Mouse (Mus musculus) urinary bladder, postnatal 25 days (tissue): ENCODE measurements around the gene Ice1.

Experiments
- DNase-seq: peaks from one replicate; pipeline ENCODE4 v3.0.0; 2022; ENCODE audit warnings: low spot score

Ice1 gene

DNA sequence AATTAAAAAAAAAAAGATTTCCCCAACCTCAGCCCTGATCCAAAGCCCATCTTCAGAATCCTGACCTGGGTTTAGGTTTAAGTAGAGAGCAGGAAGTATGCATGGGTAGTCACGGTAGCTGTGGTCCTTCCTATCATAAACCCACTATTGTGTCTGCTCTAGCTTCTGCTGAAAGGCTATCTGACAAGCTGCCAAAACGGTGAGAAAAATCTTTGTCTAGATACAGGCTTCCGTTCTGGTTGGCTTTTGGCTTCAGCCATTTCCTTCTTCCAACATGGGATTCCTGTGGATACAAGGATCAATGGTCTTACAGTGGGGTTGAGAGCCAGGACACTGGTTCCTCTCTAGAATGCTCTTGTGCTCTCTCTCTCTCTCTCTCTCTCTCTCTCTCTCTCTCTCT is 2.2 kb upstream of the Ice1 start:
- DNase-seq, result no peak

DNA sequence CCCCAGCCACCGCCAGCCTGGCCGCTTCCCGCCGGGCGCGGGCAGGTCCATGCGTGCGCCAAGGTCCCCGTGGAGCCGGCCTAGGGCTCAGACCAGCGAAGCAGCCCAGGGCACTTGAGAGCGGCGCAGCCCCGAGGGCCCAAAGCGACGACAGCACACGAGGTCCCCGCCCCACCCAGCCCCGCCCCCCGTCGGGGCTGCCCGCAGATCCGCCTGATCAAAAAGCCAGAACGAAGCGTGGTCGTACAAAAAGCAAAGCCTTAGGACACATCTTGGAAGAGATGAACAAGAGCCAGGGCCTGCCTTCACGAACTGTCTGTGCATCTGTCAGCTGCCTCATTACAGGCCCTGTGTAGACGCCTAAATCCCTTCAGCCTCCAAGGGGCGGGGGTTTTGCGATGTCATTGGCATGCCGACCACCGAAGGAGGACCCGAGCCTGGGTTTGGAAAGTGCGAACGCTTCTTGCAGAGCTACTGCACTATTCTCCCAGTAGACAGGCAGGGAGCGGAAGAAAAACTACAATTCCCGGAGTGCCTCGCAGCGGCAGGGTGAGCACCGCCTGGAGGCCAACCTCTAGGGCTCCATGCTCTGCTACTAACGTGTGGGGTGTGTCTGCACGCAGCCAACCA is 343 bp upstream of the Ice1 start:
- peak; percentile 86 for DNase-seq

DNA sequence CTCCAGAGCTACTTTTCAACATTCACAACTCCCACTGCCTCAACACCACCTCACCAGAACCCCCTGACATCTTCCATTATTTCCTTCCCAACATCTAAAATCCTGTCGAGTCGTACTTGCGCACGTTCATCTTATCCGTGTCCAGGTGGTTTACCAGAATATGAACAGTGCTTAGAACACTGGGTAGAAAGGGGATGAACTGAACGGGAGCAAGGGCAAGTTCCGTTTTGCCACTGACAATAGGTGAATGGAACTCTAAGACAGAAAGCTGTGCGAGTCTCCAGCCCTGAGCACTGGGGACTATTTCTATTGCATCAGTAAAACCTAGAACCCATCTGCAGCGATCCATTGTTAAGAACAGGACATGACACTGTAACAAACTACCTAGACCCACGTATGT is 728 bp downstream of the Ice1 start:
- no peak for DNase-seq

- DNase-seq, result no peak
Observed at GRCm38 (mm10) chr13:70635591-70635990, 1.8 kb downstream of the Ice1 start.

DNA sequence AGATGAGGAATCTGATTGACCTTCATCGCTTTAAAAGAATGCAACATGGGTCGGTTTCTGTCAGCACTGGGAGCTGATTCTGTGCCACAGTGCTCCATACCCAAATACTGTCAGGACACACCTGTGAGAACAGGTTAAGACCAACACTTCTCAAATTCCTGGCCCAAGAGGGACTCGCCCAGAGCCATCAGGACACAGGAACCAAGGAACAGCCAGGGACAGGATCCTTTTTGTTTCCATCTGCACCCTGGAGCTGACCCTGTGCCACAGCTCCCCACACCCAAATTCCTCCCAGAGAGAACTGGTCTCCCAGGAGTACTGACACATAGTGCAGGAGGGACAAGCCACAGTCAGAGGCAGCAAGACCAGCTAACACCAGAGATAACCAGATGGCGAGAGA is 11.0 kb downstream of the Ice1 start:
- no peak for DNase-seq

- DNase-seq, result no peak
Observed at GRCm38 (mm10) chr13:70625665-70626064, 11.8 kb downstream of the Ice1 start.

GRCm38 (mm10) chr13:70624445-70624844 is 13.0 kb downstream of the Ice1 start:
- DNase-seq, result no peak

GRCm38 (mm10) chr13:70622461-70623057 is 14.9 kb downstream of the Ice1 start:
- no peak for DNase-seq

DNA sequence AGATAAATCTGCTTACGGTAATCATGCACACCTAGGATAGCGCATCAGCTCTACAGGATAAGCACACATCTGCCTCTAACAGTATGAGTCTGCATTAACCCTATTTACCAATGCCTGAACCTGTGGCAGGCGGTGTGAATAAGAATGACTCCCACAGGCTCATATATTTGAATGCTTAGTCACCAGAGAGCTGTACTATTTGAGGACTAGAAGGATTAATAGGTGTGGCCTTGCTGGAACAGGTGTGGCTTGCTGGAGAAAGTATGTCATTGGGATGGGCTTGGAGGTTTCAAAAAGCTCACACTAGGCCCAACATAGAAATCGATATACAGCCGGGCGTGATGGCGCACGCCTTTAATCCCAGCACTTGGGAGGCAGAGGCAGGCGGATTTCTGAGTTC is 15.9 kb downstream of the Ice1 start:
- DNase-seq, result no peak

DNA sequence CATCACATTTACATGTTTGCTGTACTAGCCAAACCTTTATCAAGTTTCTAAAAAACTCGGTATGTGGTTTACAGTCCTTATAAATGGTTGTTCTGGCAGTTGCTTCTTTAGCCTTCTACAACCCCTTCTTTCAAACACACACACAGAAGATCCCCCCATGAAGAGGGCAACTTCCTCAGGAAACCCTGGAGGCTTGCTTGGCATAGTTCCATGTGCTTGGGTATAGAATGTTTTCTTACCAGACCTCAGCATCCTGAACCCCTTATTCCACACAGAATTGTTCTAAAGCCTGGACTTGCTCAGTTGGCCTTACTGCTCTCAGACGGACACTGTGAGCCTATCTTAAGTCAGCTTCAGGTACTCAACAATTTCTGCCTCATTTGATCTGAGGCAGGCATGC is 24.6 kb downstream of the Ice1 start:
- DNase-seq, result no peak

DNA sequence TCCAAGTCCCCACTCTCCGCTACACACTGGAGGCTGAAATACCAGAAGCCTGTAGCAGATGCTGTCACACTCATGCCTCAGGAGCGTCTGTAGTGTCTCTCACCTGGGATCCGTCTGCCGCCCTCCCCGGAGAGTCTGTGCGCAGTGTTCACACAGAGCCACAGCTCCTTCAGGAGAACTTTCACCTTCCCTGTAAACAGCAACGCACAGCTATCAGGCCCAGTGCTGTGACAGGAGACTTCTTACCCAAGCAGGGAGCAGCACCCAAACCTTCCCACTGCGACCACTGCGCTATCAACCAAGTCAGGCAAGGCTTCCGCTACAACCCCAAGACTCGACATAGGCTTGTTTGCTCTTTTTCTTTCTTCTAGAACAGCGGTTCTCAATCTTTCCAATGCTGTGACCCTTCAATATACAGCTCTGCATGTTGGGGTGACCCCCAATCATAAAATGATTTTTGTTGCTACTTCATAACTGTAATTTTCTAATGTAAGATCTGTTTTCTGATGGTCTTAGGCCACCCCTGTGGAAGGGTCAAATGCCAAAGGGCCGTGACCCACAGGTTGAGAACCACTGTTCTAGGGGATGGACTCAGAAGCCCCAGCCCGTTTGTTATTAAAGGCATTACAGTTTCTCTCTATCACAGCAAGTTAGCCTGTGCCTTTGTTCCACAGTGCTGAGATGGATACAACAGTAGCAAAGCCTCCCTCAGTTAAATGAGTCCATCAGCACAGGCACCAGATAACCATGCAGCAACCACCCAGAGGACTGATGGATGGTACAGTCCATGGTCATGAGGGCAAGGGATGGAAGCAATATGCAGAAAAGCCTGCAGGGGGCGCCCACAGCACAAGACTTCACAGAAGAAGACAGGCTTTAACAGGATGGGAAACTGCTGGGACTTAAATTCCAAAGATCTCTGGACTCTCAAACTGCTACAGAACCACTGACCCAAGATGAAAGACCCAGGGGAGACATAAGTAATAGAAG is 26.7 kb downstream of the Ice1 start:
- peak; percentile 54 for DNase-seq

- DNase-seq, result no peak
Observed at GRCm38 (mm10) chr13:70609632-70610031, 27.8 kb downstream of the Ice1 start.

GRCm38 (mm10) chr13:70605366-70605765 is 32.1 kb downstream of the Ice1 start:
- no peak for DNase-seq

- no peak for DNase-seq
Observed at GRCm38 (mm10) chr13:70604723-70605122, 32.7 kb downstream of the Ice1 start.

DNA sequence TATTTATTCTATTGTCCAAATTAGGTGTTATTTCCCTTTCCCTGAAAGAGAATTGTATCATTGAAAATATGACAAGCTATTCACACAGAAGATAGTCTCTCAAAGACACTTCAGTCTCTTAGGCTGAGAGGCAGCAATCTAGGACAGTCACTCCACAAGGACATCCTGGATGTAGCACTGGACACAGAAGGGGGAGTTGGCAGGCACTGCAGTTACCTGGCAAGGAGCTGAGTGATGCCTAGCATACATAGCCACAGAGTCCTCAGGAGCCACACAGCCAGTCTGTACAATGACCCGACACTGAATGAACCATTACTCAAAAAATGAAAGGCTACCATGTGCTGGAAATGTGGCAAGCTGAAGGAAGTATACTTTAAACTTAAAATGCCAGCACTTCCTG is 35.9 kb downstream of the Ice1 start:
- DNase-seq, result no peak

DNA sequence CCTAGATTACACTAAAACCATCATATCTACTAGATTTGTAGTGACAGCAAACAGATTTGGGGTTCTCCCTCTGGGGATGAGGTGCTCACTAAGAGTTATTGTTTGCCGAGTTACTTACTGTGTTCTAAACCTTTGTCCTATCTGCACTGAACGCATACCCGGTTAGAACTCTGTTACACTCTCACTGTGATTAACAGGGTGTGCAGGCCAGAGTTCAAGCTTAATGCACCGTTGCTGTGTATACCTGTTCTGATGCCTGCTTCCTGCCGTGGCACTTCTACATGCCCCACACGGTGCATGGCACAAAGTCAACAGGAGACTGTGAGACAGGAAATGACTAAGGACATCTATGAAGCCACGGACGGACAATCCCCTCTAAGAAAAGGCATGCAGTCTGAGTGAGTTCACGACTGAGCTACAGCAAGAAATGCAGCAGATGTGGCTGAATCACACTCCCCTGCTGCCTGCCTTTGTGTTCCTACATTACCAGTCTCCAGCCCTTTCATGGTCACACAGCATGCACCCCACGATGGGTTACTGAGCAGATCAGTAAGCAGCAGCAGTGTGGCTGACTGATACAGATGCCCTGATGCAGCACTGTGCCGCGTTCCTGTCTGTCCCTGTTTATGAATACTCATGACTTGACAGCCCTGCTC is 37.3 kb downstream of the Ice1 start:
- no peak for DNase-seq

GRCm38 (mm10) chr13:70598941-70599340 is 38.5 kb downstream of the Ice1 start:
- DNase-seq, result no peak

DNA sequence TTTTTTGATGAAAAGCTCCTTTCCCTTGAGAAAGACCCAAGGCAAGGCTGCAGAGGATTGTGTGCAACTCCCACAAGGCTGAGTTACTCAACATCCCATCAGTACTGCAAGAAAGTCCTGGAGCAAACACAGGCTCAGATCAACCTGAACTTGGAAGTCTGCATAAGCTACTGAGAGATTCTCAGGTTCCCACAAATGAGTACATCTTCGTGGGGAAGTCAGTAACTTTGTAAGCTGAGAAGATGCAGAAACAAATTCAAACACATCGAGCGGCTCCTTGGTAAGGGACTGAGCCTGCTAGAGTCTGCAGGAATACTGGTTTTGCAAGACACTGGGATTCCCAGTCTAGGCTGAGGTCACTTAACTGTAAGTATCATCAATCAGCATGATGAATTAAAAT is 40.5 kb downstream of the Ice1 start:
- no peak for DNase-seq

DNA sequence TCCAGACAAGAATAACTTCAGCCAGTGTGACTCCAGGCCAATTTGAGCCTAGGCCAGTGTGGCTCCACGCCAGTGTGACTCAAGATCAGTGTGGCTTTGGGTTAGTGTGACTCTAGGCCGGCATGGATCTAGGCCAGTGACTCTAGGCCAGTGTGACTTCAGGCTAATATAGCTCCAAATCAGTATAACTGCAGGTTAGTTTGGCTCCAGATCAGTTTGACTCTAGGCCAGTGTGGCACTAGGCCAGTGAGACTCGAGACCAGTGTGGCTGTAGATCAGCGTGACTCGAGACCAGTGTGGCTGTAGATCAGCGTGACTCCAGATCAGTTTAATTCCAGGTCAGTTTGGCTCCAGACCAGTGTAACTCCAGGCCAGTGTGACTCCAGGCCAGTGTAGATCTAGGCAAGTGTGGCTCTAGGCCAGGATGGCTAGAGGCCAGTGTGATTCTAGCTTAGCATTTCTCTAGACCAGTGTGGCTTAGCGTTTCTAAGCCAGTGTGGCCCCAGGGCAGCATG is 47.1 kb downstream of the Ice1 start:
- peak; percentile 22 for DNase-seq

DNA sequence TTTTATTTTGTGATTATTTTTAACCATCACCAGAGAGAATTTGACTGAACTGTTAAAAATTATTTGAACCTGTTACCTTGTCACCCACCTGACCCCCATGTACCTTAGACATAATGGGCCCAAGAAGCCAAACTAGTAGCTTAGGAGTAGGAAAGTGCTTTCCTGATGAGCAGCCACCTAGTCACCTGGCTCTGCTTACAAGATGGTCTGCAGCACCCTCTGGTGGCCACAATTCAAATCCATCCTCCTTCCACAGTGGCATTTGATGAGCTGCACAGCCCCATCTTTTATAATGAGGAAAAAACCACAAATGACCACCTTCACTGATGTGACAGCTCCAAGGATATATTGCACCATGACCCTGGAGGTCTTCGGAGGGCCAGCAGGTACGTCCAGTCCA is 50.5 kb downstream of the Ice1 start:
- peak; percentile 36 for DNase-seq

DNA sequence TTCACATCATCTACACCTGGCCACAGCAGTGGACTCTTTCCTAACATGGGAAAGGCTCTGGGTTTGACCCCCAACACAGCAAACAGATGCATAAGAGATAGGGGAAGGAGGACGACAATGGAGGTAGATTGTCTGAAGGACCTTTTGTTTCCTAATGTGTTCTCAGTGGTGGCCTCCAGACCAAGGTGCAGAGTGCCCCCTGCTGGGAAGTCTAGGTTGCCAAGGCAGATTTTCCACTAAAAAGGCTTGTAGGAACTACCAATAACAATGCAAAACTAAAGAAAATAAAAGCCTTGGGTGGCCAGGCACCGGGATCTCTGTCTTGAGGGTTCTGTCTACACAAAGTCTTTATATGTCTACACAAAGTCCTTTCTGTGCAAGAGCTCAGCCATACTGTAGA is 54.9 kb downstream of the Ice1 start:
- no peak for DNase-seq

GRCm38 (mm10) chr13:70581509-70581908 is 55.9 kb downstream of the Ice1 start:
- DNase-seq, result no peak
